Mouse (Mus musculus) heart, adult 2 months (tissue): ENCODE data around the gene Tmprss9.

Experiments
- CTCF ChIP-seq: fragments of 200-600 bp; IDR thresholded peaks from 2 replicates; pipeline ENCODE4 v1.8.1; 2022; ENCODE audit warnings: antibody characterized with exemption, mild to moderate bottlenecking, moderate library complexity
- EP300 ChIP-seq: fragments of 200-500 bp; IDR thresholded peaks from 2 replicates; pipeline ENCODE4 v1.6.1; 2011; ENCODE audit warnings: low read depth, low read length, control low read depth; ENCODE audit not compliant: insufficient read depth
- POLR2A ChIP-seq: fragments of 200-500 bp; IDR thresholded peaks from 2 replicates; pipeline ENCODE4 v1.6.1; 2011; ENCODE audit warnings: mild to moderate bottlenecking, low read depth, low read length, control low read depth; ENCODE audit not compliant: insufficient read depth

GRCm38 (mm10) chr10:80915260-80915659, 43.6 kb downstream of the Tmprss9 start:
- no peak for TF ChIP-seq POLR2A
- TF ChIP-seq CTCF, result no peak
- TF ChIP-seq EP300, result no peak
